Mouse (Mus musculus) limb, embryonic 11.5 days (tissue): Measurements from ENCODE around the gene Jak1. TPM values are rescaled to one million over a fixed set of nuclear protein-coding genes. Genes with fewer than 3 reads are reported as not detected.

Source experiments
- ATAC-seq: fragments of 200-750 bp; cut with Nextera tagmentation; 2 replicates; pipeline ENCODE4 v1.8.0; 2017; ENCODE audit warnings: low read depth; ENCODE audit not compliant: insufficient number of reproducible peaks, low FRiP score, low TSS enrichment
- DNase-seq: peaks from one replicate; pipeline ENCODE4 v3.0.0-alpha.2; 2015; ENCODE audit warnings: low spot score
- H3K27ac ChIP-seq: fragments of 300-500 bp; sonication (generic); replicated peaks from 2 replicates; pipeline ENCODE4 v1.5.1; 2014; ENCODE audit warnings: low read depth, mild to moderate bottlenecking, low read length
- H3K27me3 ChIP-seq: fragments of 300-500 bp; sonication (generic); 2 replicates; pipeline ENCODE4 v1.6.1; 2014; ENCODE audit warnings: mild to moderate bottlenecking, low read length, mixed read lengths; ENCODE audit not compliant: control insufficient read depth, insufficient read depth
- H3K36me3 ChIP-seq: fragments of 300-500 bp; sonication (generic); 2 replicates; pipeline ENCODE4 v1.6.1; 2014; ENCODE audit warnings: mild to moderate bottlenecking, low read length, moderate library complexity, mixed read lengths; ENCODE audit not compliant: control insufficient read depth, insufficient read depth
- H3K4me1 ChIP-seq: fragments of 300-500 bp; sonication (generic); 2 replicates; pipeline ENCODE4 v1.6.1; 2014; ENCODE audit warnings: low read length, mixed read lengths; ENCODE audit not compliant: control insufficient read depth, insufficient read depth
- H3K4me2 ChIP-seq: fragments of 300-500 bp; sonication (generic); 2 replicates; pipeline ENCODE4 v1.6.1; 2014; ENCODE audit warnings: low read depth, mild to moderate bottlenecking, moderate library complexity; ENCODE audit not compliant: severe bottlenecking
- H3K4me3 ChIP-seq: fragments of 300-500 bp; sonication (generic); 2 replicates; pipeline ENCODE4 v1.5.1; 2014; ENCODE audit warnings: low read depth, low read length
- H3K9ac ChIP-seq: fragments of 300-500 bp; sonication (generic); 2 replicates; pipeline ENCODE4 v1.6.1; 2014; ENCODE audit warnings: mild to moderate bottlenecking, low read length
- H3K9me3 ChIP-seq: fragments of 300-500 bp; sonication (generic); 2 replicates; pipeline ENCODE4 v1.6.1; 2016; ENCODE audit warnings: low read length; ENCODE audit not compliant: control insufficient read depth
- WGBS: fragments of 180-500 bp; shearing (Covaris S2); extraction: QIAGEN DNeasy Blood & Tissue Kit; methylation state at CpG from one replicate; pipeline ENCODE4 v1.1.7; 2014; 5-methylcytosine and 5-hydroxymethylcytosine counted together
- polyA plus RNA-seq: library from polyadenylated mRNA; unstranded; fragments of >200 nt; fragmentation: Nextera tagmentation; extraction: Ambion mirVana; gene quantifications from 2 replicates; pipeline ENCODE4 v1.2.1, GENCODE M21; 2014

Gene Jak1
- polyA plus RNA-seq, 1 experiment from 2014 or later, result 61.3 TPM

DNA sequence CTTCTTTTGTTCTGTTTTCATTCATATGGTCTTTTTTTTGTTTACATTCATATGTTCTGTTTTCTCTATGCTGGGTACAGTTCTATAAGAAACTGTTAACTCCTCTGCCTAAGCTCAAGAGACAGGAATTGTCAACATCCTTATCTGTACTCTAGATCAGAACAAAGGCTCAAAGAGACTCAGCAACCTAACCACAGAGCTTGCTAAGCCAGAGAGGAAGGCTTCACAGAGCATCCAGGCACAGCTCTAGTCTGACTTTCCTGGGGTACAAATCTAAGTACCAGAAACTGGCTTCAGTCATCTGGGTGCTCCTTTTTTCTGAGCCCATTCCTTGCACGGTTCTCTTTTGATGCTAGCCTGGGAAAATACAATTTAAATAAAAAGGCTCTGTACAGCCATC, 97.3 kb downstream of the Jak1 start:
- H3K9me3 ChIP-seq, result no peaks in the 10 kb centered on the region
- WGBS, result 75% methylated on average over 1 of the region's 1 CpGs
- H3K27me3 ChIP-seq, result no peaks in the 10 kb centered on the region
- peaks cover 2% of the 10 kb centered on the region; the same call in 1 of the 2 replicates for H3K36me3 ChIP-seq
- no peaks in the 10 kb centered on the region for H3K4me1 ChIP-seq
- no peak for ATAC-seq
- H3K27ac ChIP-seq, result no peak overlapping the region
- no peak overlapping the region for H3K4me3 ChIP-seq
- DNase-seq, result no peak
- no peak overlapping the region for H3K9ac ChIP-seq
- H3K4me2 ChIP-seq, result no peak overlapping the region

DNA sequence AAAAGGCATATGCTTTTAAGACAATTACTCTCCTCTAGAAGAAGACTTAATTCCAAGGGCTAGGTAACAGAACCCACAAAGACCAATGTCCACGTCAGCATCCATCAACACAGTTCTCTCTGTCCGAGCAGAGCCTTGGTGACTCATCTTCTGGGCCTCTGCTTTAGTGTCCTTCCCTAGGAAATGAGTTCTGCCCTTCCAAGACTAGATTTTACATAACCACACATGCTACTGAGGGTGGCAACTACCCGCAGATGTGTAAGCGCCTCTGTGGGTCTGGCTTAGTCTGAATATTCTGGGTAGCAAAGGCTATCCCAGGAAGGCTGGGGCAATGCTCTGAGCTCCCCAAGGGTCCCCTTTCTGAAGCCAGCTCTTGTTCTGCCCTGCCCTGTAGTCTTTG, 99.3 kb downstream of the Jak1 start:
- 84% methylated on average over 4 of the region's 4 CpGs for WGBS
- no peaks in the 10 kb centered on the region for H3K9me3 ChIP-seq
- no peak overlapping the region for H3K27ac ChIP-seq
- DNase-seq (no peak), ATAC-seq (no peak)
- no peak overlapping the region for H3K4me3 ChIP-seq
- no peak overlapping the region for H3K4me2 ChIP-seq
- no peaks in the 10 kb centered on the region for H3K4me1 ChIP-seq
- no peak overlapping the region for H3K9ac ChIP-seq
- 0 out of 2 replicates have a peak, but pooled peaks cover 4% of the 10 kb centered on the region for H3K36me3 ChIP-seq
- H3K27me3 ChIP-seq, result no peaks in the 10 kb centered on the region

DNA sequence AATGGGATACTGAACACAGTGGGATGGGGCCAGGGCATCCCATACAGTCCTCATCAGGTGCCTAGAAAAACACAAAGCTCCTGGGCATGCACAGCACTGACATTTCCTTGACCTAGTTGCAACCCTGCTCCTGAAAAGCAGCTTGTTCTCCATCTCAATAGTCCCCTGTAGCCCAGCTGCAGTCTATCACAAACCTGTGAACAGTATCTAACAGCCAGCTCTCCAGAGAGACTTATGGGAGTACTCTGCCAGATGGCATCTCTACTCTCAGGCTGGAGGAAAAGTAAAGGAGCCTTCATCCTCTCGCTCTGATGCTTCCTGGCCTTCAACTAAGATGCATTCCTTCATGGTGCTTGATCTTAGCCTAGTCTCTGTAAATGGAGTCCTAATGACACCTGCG, 100.4 kb downstream of the Jak1 start:
- no peaks in the 10 kb centered on the region for H3K27me3 ChIP-seq
- WGBS, result 92% methylated on average over 2 of the region's 2 CpGs
- 0 out of 2 replicates have a peak, but pooled peaks cover 2% of the 10 kb centered on the region for H3K4me1 ChIP-seq
- no peak overlapping the region for H3K4me3 ChIP-seq
- no peak overlapping the region for H3K4me2 ChIP-seq
- 0 out of 2 replicates have a peak, but pooled peaks cover 4% of the 10 kb centered on the region for H3K36me3 ChIP-seq
- no peak for DNase-seq
- ATAC-seq, result no peak
- no peak overlapping the region for H3K9ac ChIP-seq
- no peaks in the 10 kb centered on the region for H3K9me3 ChIP-seq
- no peak overlapping the region for H3K27ac ChIP-seq

DNA sequence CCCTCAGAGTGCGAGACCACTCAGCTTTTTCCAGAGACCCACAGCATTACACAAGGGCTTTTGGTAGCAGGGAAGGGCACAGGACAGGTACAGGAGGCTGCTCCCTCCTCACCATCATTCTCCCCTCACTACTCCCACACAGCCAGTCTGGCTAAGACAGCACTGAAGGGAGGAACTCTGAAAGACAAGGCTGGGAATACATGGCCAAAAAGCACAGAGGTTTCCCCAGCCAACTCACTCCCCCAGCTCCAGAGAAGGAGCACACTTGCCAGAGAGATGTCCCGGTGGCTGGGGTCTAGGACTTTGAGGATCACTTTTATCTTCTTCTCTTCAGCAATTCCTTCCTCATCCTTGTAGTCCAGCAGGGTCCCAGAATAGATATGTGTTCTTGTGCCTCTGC, 100.9 kb downstream of the Jak1 start:
- DNase-seq, result no peak
- Histone ChIP-seq H3K4me1 (peaks cover 2% of the 10 kb centered on the region; the same call in 1 of the 2 replicates), H3K27ac (no peak overlapping the region), H3K27me3 (no peaks in the 10 kb centered on the region), H3K4me2 (no peak overlapping the region), H3K4me3 (no peak overlapping the region), H3K9me3 (no peaks in the 10 kb centered on the region), H3K9ac (no peak overlapping the region), H3K36me3 (0 out of 2 replicates have a peak, but pooled peaks cover 4% of the 10 kb centered on the region)
- no peak for ATAC-seq
- 87% methylated on average over 2 of the region's 2 CpGs for WGBS

DNA sequence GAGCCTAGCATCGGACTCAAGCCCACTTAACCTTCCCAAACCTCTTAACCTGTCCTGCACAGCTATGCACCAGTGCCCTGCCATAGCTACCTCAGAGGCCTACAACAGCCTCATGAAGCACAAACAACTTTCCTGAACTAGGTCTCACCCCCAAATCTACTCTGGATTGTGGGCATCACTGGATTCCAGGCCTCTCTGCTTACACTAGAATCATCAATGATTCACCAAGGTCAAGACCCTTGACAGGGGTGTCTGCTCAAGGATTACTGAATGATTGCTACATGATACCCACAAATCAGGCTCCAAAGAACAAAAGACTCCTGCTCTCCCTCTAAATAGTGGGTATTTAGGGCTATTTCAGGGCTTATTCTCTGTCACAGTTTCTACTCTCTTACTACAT, 104.3 kb downstream of the Jak1 start:
- ATAC-seq (no peak), DNase-seq (no peak)
- Histone ChIP-seq H3K27ac (no peak overlapping the region), H3K4me1 (peaks cover 2% of the 10 kb centered on the region; the same call in 1 of the 2 replicates), H3K36me3 (peaks cover 8% of the 10 kb centered on the region), H3K4me2 (no peak overlapping the region), H3K4me3 (no peak overlapping the region), H3K9ac (no peak overlapping the region), H3K27me3 (no peaks in the 10 kb centered on the region), H3K9me3 (no peaks in the 10 kb centered on the region)
- 100% methylated on average over 1 of the region's 1 CpGs for WGBS

DNA sequence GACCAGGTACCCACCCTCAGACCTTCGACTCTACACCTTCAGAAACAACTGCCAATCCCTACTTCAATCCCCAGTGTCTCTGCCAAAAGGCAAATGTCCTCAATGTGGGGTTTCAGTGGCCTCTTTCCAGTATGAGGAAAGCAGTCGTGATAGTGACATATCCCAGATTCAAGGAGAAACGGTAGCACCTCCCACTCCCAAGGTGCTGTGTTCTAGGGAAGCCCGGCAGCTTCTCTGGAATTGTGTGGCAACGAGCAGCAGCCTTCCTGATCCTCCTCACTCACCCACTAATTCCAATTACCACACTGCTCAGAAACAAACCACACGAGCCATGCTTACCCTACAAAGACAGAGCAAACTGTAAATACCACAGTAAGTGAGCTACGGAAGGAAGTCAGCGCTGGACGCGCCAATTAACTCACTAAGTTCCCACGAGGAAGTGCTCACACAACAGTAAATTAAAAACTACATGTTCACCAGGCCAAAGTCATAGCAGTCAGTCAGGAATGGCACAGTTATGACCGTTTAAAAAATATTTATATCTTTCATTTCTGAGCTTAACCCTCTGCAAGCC, 105.8 kb downstream of the Jak1 start:
- H3K4me1 ChIP-seq, result peaks cover 2% of the 10 kb centered on the region; the same call in 1 of the 2 replicates
- no peak overlapping the region for H3K4me3 ChIP-seq
- no peaks in the 10 kb centered on the region for H3K27me3 ChIP-seq
- H3K9me3 ChIP-seq, result no peaks in the 10 kb centered on the region
- ATAC-seq (no peak), DNase-seq (no peak)
- H3K36me3 ChIP-seq, result peaks cover 8% of the 10 kb centered on the region
- no peak overlapping the region for H3K27ac ChIP-seq
- WGBS, result 65% methylated on average over 12 of the region's 12 CpGs
- H3K4me2 ChIP-seq, result no peak overlapping the region
- no peak overlapping the region for H3K9ac ChIP-seq

DNA sequence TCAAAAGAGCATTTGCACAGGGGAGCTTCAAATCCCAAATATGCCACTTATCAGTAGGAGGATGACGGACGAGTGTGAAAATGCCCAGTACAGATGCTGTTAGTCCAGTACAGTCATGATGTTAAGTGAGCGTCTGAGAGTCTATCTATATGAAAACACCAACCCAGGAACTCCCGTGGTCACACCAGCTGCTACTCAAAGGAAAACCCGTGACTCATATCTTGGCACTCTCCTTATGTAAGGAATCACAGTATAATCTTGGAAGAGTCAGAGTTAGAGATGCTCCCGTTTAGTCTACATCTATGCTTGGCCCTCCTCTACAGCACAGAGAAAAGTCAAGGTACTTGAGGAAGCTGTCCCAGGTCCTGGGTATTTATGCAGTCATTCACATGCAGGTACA, 106.8 kb downstream of the Jak1 start:
- Histone ChIP-seq H3K4me1 (peaks cover 2% of the 10 kb centered on the region; the same call in 1 of the 2 replicates), H3K36me3 (peaks cover 11% of the 10 kb centered on the region), H3K27ac (no peak overlapping the region), H3K4me3 (no peak overlapping the region), H3K4me2 (no peak overlapping the region), H3K9ac (no peak overlapping the region), H3K9me3 (no peaks in the 10 kb centered on the region), H3K27me3 (no peaks in the 10 kb centered on the region)
- no peak for DNase-seq
- 91% methylated on average over 6 of the region's 6 CpGs for WGBS
- ATAC-seq, result no peak

DNA sequence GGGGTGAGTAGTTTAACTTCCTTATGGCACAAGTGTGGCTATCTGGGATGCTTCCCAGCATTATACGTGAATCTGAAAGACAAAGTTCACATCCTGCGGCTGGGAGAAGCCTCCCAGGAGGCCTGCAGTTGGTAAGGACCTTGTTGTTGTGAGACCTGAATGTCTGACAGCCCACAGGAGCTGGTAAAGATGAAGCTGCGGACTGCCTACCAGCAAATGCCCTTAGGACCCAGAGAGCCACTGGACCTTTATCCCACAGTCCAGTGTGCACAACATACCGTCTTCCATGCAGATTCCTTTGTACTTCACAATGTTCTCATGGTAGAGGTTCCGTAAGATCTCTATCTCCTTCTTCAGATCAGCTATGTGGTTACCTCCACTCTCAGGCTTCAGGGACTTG, 107.6 kb downstream of the Jak1 start:
- 89% methylated on average over 5 of the region's 5 CpGs for WGBS
- ATAC-seq (no peak), DNase-seq (no peak)
- no peak overlapping the region for H3K4me2 ChIP-seq
- no peaks in the 10 kb centered on the region for H3K27me3 ChIP-seq
- no peak overlapping the region for H3K9ac ChIP-seq
- no peaks in the 10 kb centered on the region for H3K9me3 ChIP-seq
- peaks cover 9% of the 10 kb centered on the region for H3K36me3 ChIP-seq
- H3K4me1 ChIP-seq, result peaks cover 2% of the 10 kb centered on the region; the same call in 1 of the 2 replicates
- H3K4me3 ChIP-seq, result no peak overlapping the region
- H3K27ac ChIP-seq, result no peak overlapping the region

DNA sequence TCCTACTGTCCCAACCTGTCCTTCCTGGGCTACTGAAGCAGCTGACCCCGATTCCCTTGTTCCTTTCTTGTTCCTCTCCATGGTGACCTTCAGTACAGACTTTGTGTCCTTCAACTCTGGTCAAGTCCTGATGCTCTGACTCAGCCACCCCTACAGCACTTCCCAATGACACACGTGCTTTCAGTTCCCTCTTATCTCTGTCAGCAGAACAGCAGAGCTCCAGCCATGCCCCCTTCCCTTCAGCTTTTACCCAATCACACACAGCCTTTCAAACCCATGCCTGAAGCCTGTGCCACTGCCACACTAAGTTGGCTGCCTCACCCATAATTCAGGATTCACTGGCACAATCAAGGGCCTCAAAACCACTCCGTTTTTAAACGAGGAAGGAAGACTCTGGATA, 109.5 kb downstream of the Jak1 start:
- DNase-seq, result no peak
- H3K9me3 ChIP-seq, result no peaks in the 10 kb centered on the region
- ATAC-seq, result no peak
- 82% methylated on average over 4 of the region's 4 CpGs for whole genome bisulfite sequencing
- no peak overlapping the region for H3K4me2 ChIP-seq
- no peak overlapping the region for H3K27ac ChIP-seq
- H3K9ac ChIP-seq, result no peak overlapping the region
- no peak overlapping the region for H3K4me3 ChIP-seq
- peaks cover 2% of the 10 kb centered on the region; the same call in 1 of the 2 replicates for H3K4me1 ChIP-seq
- H3K27me3 ChIP-seq, result no peaks in the 10 kb centered on the region
- peaks cover 9% of the 10 kb centered on the region for H3K36me3 ChIP-seq
